Mouse (Mus musculus) heart, postnatal 0 days (tissue): ENCODE results near the gene Aaed1.

Source experiments
- CTCF ChIP-seq: IDR thresholded peaks from 2 replicates; pipeline ENCODE4 v1.5.1; 2016; ENCODE audit warnings: antibody characterized with exemption, control low read depth, low read depth
- EP300 ChIP-seq: IDR thresholded peaks from 2 replicates; pipeline ENCODE4 v1.6.1; 2016; ENCODE audit warnings: antibody characterized with exemption, low read depth

GRCm38 (mm10) chr13:64309842-64310241, 2.7 kb downstream of the Aaed1 start:
- TF ChIP-seq CTCF (no peak), EP300 (no peak)
